Mouse (Mus musculus) frontal cortex, adult 2 months (tissue): ENCODE results near the gene Tctex1d1. TPM values are rescaled to one million over a fixed set of nuclear protein-coding genes. Genes with fewer than 3 reads are reported as not detected.

Experiments
- DNase-seq, 2 experiments: peaks; one replicate each; pipeline ENCODE4 v3.0.0; 2022; ENCODE audit warnings: low spot score in 1 of 2; ENCODE audit errors: extremely low spot score in 1 of 2
- polyA plus RNA-seq: library from polyadenylated mRNA; depleted of rRNA; stranded (reverse); fragments of >200 nt; gene quantifications from 2 replicates; pipeline ENCODE4 v1.2.3, GENCODE M21; 2012

Gene Tctex1d1
- polyA plus RNA-seq, 1 experiment: 0.70 TPM

DNA sequence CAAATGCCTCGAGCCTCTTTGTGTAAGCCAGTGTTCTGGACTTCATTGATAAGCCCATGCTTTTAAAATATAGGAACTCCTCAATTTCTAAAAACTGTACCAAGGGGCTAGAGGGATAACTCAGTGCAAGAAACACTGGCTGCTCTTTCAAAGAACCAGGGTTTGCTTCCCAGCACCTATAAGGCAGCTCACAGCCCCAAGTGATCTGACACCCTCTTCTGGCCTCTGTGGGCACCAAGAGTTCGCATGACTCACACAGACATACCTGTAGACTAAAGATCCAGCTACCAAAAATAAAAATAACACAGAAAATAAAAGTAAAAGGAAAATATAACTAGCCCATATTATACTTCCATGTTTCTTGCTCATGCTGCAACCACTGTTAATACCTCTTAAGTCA lies 9.3 kb downstream of the Tctex1d1 start:
- no peak for DNase-seq

DNA sequence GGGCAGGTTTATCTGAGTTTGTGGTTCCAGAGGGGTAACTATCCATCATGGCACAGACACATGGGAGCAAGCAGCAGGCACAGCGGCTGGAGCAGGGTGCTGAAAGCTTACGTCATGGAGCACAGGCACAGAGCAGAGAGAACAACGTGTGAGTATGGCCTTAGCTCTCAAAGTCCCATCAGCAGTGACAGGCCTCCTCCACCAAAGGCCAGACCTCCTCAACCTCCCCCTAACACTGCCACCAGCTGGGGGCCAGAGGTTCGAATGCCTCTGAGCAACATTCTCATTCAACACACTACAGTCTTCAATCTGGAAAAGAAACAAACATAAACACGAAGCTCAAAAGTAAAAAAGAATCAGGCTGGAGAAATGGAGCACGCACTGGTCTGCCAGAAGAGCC lies 10.1 kb downstream of the Tctex1d1 start:
- no peak for DNase-seq

DNA sequence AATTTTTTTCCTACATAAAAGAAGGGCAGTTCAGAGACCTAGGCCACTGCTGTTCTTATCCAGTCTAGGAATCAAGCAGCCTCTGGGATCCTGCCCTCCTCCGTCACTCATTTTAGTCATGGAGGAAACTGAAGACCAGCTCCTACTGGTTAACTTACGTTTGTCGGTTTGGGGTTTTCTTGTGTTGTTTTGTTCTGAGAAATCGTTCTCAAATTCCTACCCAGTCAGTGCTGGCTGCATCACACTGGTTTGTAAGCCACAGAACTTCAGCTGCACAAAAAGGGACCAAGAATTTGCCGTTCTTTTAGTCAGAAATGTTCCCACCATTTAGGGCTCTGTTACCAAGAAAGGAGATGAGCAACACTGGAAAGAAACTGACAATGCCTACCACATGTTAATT lies 11.0 kb downstream of the Tctex1d1 start:
- DNase-seq: no peak

DNA sequence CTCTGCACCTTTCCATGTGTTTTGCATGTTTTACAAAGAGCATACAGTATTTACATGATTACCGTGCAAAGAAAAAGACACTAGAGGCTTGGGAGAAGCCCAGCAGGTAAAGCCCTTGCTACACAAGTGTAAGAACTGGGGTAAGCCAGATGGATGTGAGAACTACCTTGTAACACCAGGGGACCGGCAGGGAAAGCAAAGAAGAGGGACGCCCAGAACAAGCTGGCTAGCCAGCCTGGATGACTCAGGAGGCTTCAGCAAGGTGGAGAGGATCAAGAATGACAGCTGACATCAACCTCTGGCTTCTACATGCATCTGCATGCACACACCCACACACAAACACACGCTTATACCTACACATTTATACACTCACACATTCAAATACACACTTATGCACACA lies 11.6 kb downstream of the Tctex1d1 start:
- DNase-seq: no peak

DNA sequence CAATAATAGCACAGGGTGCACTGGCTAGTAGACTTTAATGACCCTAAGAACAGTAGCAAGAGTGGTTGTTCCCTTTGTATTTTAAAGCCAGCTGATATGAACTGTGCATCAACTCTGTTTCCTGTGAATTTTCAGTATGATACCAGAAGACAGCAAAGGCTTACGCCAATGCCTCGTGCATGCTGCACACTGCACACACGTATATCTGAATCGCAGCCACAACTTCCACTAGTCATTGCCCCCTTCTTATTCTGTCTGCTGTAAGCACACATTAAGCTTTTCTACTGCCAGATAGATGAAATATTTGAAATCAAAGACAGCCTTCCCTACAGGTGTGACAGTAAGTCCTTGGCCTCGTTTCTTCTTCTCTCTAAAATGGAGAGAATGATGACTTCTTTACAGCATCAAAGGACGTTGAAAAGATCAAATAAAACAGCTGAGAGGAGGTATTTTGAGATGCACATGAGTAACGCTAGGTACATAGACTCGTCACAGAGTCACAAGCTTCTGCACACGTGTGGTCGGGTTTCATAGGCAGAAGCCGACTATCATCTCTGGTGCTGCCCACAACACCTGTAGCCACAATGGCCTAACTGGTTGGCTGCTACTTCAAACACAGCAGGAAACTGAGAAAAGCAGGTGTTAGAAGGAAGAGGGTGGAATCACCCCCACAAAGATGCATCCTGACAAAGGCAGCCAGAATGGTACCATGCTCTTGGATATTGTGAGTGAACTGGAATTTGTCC lies 12.4 kb downstream of the Tctex1d1 start:
- DNase-seq: no peak

- no peak for DNase-seq
Observed at GRCm38 (mm10) chr4:102991685-102992084, 13.3 kb downstream of the Tctex1d1 start.

- no peak for DNase-seq
Observed at GRCm38 (mm10) chr4:103004681-103005080, 26.3 kb downstream of the Tctex1d1 start.

DNA sequence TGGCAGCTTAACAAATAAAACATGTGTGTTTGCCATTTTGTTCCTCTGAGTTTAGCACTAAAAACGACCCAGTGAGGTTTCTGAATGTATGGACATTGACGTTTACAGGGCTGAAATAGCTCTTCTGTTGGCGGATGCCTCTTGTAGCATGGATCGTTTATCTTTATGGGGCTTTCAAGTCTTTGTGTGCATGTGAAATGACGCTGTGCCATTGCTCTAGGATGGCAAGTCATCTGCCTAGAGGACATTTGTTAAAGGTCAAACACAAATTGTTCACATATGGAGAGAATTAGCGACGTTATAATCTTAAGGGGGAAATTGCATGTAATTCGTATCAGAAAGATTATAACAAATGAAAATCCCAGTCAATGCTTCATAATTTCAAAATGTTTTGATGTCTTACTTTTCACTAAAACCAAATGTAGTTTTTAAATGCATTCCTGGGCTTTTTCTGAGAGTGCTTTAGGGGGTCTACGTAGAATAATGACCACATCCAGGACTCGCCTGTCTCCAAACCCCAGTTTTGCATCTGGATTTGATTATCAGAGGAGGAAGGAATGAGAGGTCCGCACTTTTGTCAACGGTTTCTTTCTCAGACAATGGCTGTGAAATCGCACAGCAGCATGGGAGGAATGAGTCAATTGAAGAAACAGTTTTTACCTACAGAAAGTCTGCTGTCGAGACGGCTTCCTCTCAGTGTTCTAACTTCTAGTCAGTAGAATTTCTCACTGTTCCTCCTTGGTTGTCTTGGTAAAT lies 27.0 kb downstream of the Tctex1d1 start:
- DNase-seq: no peak

DNA sequence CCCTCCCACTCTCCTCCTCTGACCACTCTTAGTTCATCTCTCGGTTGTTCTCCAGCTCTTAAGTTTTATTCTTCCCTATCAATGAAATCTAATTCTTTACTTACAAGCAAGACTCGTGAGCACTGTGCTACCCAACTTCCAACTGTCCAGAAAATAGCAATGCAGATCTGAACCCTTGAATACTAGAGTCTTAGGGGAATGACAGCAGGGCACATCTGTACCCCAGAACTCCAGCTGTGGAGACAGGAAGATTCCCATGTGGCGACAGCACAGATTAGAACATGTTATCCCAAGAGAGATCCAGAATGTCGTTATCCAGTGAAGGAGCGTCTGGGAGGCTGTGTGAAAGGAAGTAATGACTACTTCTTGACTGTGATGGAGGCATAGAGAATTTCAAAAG lies 27.9 kb downstream of the Tctex1d1 start:
- no peak for DNase-seq

DNA sequence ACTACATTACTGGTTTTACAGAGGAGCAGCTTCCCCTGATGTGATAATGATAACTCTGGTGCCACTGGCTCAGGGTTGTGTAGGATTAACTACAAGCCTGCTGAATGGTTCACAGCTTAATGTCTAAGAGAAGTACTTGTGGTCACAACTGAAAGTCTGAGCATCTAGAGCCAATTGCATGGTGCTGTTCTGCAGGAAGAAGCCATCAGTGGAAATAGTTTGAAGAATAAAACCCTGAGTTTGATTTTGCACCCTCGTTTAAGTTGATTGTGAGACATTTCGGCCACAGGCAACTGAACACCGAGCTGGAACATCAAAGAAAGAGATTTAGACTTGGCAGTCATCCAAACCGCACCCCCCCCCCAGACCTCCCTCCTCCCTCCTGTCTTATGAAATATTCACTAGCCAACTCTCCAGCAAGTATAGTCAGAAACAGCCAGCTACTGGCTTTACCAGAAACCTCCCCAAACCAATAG lies 28.6 kb downstream of the Tctex1d1 start:
- DNase-seq: no peak

GRCm38 (mm10) chr4:103010734-103011133 lies 32.3 kb downstream of the Tctex1d1 start:
- DNase-seq: no peak

- DNase-seq: peak in 1 of 2 experiments; percentile 23
Observed at GRCm38 (mm10) chr4:103011823-103012222, 33.4 kb downstream of the Tctex1d1 start.

DNA sequence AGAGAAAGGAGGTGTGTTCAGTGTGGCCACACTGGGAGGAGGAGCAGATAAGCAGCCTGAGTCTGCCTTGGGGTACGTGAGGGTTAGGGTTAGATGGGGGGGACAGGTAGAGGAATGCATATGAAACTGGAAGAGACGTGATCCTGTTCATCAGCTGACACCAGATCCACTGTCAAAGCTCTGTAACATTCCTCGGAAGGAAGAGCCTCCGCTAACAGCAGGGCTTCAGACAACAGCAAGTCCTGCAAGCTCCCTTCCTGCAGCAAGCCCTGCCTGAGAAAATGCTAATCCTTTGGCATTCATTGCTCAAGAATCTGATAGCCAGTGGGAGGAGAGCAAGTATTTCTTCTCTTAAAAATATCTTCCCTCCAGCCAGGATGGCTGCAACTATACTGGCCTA lies 35.1 kb downstream of the Tctex1d1 start:
- peak in 1 of 2 experiments; percentile 19 for DNase-seq

GRCm38 (mm10) chr4:103026621-103027020 lies 48.2 kb downstream of the Tctex1d1 start, which contains the start of gene Insl5:
Gene Insl5 (minus strand): TSS chr4:103026842.
- no peak for DNase-seq

GRCm38 (mm10) chr4:103027745-103028144 lies 49.3 kb downstream of the Tctex1d1 start:
- no peak for DNase-seq

GRCm38 (mm10) chr4:103028177-103029088 lies 50.0 kb downstream of the Tctex1d1 start:
- no peak for DNase-seq

- no peak for DNase-seq
Observed at GRCm38 (mm10) chr4:103039103-103039837, 60.9 kb downstream of the Tctex1d1 start.

GRCm38 (mm10) chr4:103039838-103040191 lies 61.4 kb downstream of the Tctex1d1 start:
- no peak for DNase-seq

DNA sequence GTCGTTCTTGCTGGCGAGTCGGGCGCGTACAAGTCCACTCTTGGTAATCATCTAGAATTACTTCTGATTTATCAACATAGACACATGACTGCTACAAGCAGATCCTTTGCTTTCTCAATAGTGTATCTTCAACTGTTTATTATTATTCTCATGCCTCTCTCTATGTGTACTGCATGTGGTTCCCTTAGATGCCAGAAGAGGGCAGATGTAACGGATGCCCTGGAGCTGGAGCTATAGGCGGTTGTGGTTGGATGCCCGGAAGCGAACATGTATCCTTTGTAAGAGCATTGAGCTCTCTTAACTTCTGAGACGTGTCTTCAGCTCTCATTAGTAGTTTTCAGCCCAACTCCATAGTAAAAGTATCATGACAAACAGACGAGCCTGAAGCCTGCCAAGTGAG lies 64.6 kb downstream of the Tctex1d1 start:
- no peak for DNase-seq

DNA sequence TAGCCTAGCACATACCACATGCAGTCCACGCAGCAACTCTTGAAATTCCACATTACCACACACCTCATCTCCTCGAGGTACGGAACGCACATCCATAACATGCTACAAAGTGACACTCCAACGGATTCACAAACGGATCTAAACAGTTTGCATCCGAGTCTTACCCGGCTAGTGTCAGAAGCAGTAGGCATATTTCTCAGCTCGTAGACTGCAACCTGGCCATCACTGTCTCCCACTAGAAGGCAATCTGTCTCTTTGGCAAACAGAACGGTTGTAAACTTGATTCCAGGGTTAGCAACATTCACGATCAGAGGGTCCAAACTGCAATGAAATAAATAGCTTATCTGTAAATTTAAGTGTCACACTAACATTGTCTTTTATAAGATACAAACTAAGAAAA lies 69.6 kb downstream of the Tctex1d1 start:
- DNase-seq: no peak
